Mouse (Mus musculus): Measurements from ENCODE around the gene Ddx60. TPM values are rescaled to one million over a fixed set of nuclear protein-coding genes. Genes with fewer than 3 reads are reported as not detected.
"Not testable (repeated sequence)": the region's sequence is repeated elsewhere in the genome, so short reads cannot be mapped to it uniquely, and the experiment has no call there.

The Ddx60 gene
- polyA plus RNA-seq, 1 experiment from 2014 or later: 0.63 TPM

DNA sequence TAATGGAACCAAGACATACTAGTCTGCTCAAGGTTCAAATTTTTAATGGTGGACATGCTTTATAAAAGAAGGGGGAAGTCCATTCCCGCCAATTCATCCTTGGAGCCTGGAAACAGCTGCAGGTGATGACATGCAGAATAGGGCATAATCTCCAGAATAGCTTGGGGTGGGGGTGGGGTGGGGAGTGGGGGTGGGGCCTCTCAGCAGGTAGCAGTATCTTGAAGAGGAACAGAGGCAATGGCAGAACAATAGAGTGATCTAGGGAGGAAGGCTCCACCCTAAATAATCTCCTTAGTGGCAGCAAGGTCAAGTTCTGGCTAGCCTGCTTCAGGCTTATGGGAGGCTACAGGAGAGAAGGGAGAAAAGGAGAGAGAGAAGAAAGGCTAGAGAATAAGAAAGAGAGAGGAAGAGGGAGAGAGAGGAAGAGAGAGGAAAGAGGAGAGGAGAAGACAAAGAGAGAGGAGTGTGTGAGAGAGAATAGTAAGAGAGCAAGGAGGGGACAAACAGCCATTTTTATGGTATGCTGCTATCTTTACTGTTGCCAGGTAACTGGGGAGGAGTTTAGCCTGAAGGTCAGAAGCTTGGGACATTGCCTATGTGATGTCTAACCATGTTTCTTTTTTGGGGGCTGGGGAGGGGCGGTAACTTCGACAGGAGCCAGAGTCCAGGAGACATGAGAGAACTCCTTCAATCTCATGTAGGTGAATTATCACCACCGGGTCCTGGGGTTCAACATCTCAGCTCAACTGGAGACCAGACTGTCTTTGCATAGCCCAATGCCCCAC, 36.9 kb downstream of the Ddx60 start:
- H3K9me3 ChIP-seq (ENCODE audit: control insufficient read depth, low read length); ATAC-seq (replicated peaks; ENCODE audit: low FRiP score); DNase-seq (ENCODE audit: low spot score); H3K4me1 ChIP-seq (replicated peaks; ENCODE audit: control insufficient read depth, insufficient read depth, low read length); H3K4me3 ChIP-seq (ENCODE audit: low read depth, low read length); H3K9ac ChIP-seq (ENCODE audit: low read depth, low read length); H3K27me3 ChIP-seq (replicated peaks; ENCODE audit: control insufficient read depth, insufficient read depth, low read length); H3K4me2 ChIP-seq; H3K27ac ChIP-seq (ENCODE audit: low read depth, low read length); H3K36me3 ChIP-seq (ENCODE audit: control insufficient read depth, insufficient read depth, low read length): not testable (repeated sequence)
- 66% methylated on average over 4 of the region's 4 CpGs for WGBS

DNA sequence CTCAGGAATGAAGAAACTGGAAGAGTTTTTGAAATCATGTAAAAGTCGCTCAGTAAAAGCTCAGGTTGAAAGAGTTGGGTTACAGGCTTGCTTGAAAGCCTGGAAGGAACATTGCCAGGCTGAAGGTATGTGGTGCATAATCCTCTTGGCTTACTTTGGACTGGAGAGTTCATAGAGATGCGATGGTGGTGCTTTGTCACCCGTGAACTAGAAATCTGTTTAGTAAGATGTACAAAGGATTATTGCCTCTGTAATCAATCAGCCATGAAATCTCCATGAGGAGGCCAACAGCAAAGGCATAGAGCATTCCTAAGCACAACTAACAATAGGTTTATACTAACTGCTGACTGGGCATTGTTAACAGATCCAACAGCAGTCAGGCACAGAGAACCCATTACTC, 41.7 kb downstream of the Ddx60 start:
- H3K9ac ChIP-seq (ENCODE audit: low read depth, low read length): no peak overlapping the region
- H3K36me3 ChIP-seq (ENCODE audit: control insufficient read depth, insufficient read depth, low read length): no peaks in the 10 kb centered on the region
- H3K4me3 ChIP-seq (ENCODE audit: low read depth, low read length): no peak overlapping the region
- H3K27ac ChIP-seq (ENCODE audit: low read depth, low read length): no peak overlapping the region
- ATAC-seq (replicated peaks; ENCODE audit: low FRiP score) (no peak), DNase-seq (ENCODE audit: low spot score) (no peak)
- no peaks in the 10 kb centered on the region for H3K4me1 ChIP-seq (replicated peaks; ENCODE audit: control insufficient read depth, insufficient read depth, low read length)
- no peak overlapping the region for H3K4me2 ChIP-seq
- 84% methylated on average over 3 of the region's 3 CpGs for WGBS
- H3K27me3 ChIP-seq (replicated peaks; ENCODE audit: control insufficient read depth, insufficient read depth, low read length): no peaks in the 10 kb centered on the region
- no peaks in the 10 kb centered on the region for H3K9me3 ChIP-seq (ENCODE audit: control insufficient read depth, low read length)

DNA sequence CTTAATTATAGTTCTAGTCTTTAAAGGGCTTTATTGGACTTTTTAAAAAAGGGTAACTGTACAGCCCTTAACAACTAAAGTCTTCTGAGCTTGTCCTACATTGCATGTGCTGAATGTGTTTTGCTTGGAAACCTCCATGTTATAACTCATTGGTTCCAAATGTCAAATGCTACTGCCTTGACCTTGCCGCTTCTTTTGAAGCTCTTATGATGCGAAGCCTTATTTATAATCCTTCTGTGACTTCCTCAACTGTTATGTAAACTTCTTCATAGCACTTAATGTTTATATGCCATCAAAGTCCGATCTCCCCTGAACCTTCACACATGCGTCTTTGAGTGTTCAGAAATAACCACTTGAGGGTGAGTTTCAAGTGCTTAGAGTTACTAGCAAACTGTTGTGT, 57.1 kb downstream of the Ddx60 start:
- H3K27me3 ChIP-seq (replicated peaks; ENCODE audit: control insufficient read depth, insufficient read depth, low read length): no peaks in the 10 kb centered on the region
- no peaks in the 10 kb centered on the region for H3K9me3 ChIP-seq (ENCODE audit: control insufficient read depth, low read length)
- no peak overlapping the region for H3K4me2 ChIP-seq
- no peak overlapping the region for H3K27ac ChIP-seq (ENCODE audit: low read depth, low read length)
- H3K9ac ChIP-seq (ENCODE audit: low read depth, low read length): no peak overlapping the region
- DNase-seq (ENCODE audit: low spot score) (no peak), ATAC-seq (replicated peaks; ENCODE audit: low FRiP score) (no peak)
- no peaks in the 10 kb centered on the region for H3K36me3 ChIP-seq (ENCODE audit: control insufficient read depth, insufficient read depth, low read length)
- H3K4me1 ChIP-seq (replicated peaks; ENCODE audit: control insufficient read depth, insufficient read depth, low read length): no peaks in the 10 kb centered on the region
- 88% methylated on average over 4 of the region's 4 CpGs for WGBS
- no peak overlapping the region for H3K4me3 ChIP-seq (ENCODE audit: low read depth, low read length)

DNA sequence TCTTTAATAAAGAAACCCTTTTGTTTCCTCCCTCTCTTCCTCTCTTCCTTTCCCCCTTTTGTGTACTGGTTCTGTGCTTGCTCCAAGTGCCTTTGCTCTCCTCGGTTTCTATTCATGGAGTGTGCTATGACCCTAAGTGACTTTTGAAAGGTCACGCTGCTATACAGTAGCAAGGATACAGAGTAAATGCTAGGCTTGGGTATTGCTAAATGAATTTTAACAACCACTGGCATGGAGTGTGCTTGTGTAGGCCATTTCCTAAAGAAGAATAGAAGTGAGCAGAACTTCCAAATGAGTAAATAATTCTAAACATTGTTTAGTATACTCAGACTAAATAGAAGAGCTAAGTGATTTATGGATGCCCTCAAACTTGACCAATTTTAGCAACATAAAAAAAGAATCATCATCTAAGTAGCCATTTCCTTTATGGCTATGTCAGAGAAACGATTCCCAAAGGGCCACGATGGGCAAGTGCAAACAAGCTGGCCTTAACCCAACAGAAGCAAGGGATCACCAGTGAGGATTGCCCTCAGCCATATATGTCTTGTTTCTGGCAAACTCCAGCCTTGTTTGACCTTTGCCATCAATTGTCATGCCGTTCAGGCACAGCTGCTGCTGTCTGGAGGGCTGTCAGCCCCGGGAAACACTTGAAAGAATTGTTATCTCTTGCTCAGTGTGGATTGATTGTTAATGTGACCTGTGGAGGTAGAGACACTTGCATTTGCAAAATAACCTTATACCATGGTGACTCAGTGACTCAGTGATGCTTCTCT, 58.0 kb downstream of the Ddx60 start:
- H3K9ac ChIP-seq (ENCODE audit: low read depth, low read length): no peak overlapping the region
- 51% methylated on average over 6 of the region's 6 CpGs for WGBS

DNA sequence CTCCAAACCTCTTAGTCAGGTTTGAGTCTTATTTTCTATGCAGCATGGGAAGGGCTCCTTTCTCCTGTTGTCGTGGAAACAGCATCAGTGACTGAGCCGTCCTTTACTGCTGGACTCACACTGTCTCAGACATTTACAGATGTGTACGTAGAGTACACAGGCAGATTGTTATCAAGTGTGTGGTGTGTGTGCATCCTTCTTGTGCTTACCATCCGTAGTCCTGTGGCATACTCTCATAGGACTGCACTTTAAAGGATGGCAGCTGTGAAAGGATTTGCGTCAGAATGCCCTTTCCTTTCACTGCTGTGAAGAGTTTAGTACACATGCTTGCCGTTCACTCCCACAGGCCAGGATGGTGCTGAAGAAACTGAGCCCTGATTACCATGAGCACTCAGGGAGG, 61.6 kb downstream of the Ddx60 start:
- Histone ChIP-seq H3K36me3 (ENCODE audit: control insufficient read depth, insufficient read depth, low read length) (no peaks in the 10 kb centered on the region), H3K9ac (ENCODE audit: low read depth, low read length) (no peak overlapping the region), H3K9me3 (ENCODE audit: control insufficient read depth, low read length) (no peaks in the 10 kb centered on the region), H3K27me3 (replicated peaks; ENCODE audit: control insufficient read depth, insufficient read depth, low read length) (no peaks in the 10 kb centered on the region), H3K4me3 (ENCODE audit: low read depth, low read length) (no peak overlapping the region), H3K4me2 (no peak overlapping the region), H3K27ac (ENCODE audit: low read depth, low read length) (no peak overlapping the region), H3K4me1 (replicated peaks; ENCODE audit: control insufficient read depth, insufficient read depth, low read length) (no peaks in the 10 kb centered on the region)
- no peak for ATAC-seq (replicated peaks; ENCODE audit: low FRiP score)
- WGBS: 69% methylated on average over 6 of the region's 6 CpGs
- no peak for DNase-seq (ENCODE audit: low spot score)

More for the DNA sequence above, 58.0 kb downstream of the Ddx60 start:
- no peaks in the 10 kb centered on the region for H3K9me3 ChIP-seq (ENCODE audit: control insufficient read depth, low read length)
- no peak overlapping the region for H3K4me3 ChIP-seq (ENCODE audit: low read depth, low read length)
- H3K4me2 ChIP-seq: no peak overlapping the region
- no peaks in the 10 kb centered on the region for H3K4me1 ChIP-seq (replicated peaks; ENCODE audit: control insufficient read depth, insufficient read depth, low read length)
- H3K36me3 ChIP-seq (ENCODE audit: control insufficient read depth, insufficient read depth, low read length): no peaks in the 10 kb centered on the region
- ATAC-seq (replicated peaks; ENCODE audit: low FRiP score): no peak
- no peak for DNase-seq (ENCODE audit: low spot score)
- H3K27ac ChIP-seq (ENCODE audit: low read depth, low read length): no peak overlapping the region
- H3K27me3 ChIP-seq (replicated peaks; ENCODE audit: control insufficient read depth, insufficient read depth, low read length): no peaks in the 10 kb centered on the region

DNA sequence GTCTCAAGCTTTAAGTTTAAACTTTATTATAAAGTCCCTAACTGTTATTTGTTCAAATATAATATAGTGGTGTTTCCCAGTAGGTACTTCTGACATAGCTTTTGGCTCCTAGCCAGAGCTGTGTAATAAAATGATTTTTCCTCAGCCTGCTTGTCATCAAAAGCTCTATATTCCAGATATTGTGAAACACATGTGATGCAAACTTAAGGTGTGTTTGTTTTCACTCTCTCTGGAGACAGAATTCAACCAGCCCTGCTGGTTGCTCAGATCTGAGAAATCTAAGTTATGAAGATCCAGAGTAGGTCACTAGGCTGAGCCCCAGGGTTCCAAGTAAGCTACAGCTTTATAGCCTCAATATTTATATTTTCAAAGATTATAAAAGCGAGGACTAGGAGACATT, 64.9 kb downstream of the Ddx60 start:
- Histone ChIP-seq H3K36me3 (ENCODE audit: control insufficient read depth, insufficient read depth, low read length) (no peaks in the 10 kb centered on the region), H3K4me2 (no peak overlapping the region), H3K9me3 (ENCODE audit: control insufficient read depth, low read length) (no peaks in the 10 kb centered on the region), H3K27me3 (replicated peaks; ENCODE audit: control insufficient read depth, insufficient read depth, low read length) (no peaks in the 10 kb centered on the region), H3K4me3 (ENCODE audit: low read depth, low read length) (no peak overlapping the region), H3K4me1 (replicated peaks; ENCODE audit: control insufficient read depth, insufficient read depth, low read length) (no peaks in the 10 kb centered on the region), H3K27ac (ENCODE audit: low read depth, low read length) (no peak overlapping the region), H3K9ac (ENCODE audit: low read depth, low read length) (no peak overlapping the region)
- WGBS: 77% methylated on average over 1 of the region's 1 CpGs
- DNase-seq (ENCODE audit: low spot score): no peak
- ATAC-seq (replicated peaks; ENCODE audit: low FRiP score): no peak

DNA sequence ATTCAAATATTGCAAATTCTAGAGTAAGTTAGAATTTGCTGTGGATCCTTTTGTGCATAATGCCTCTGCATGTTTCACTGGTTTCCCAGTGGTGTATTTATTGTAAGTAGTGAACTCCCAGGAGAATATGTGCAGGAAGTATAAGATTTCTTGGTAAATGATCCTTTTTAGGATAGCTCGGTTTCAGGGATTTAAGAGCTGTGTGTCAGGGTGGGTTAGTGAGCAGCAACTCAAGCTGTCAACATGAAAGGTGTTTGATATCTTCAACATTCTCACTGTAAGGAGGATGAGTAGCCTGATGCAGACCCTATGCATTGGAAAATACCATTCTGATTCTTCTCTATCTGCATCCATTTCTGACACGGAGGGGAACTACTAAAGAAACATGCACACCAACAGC, 69.2 kb downstream of the Ddx60 start:
- Histone ChIP-seq H3K27me3 (replicated peaks; ENCODE audit: control insufficient read depth, insufficient read depth, low read length) (no peaks in the 10 kb centered on the region), H3K4me3 (ENCODE audit: low read depth, low read length) (no peak overlapping the region), H3K27ac (ENCODE audit: low read depth, low read length) (no peak overlapping the region), H3K4me1 (replicated peaks; ENCODE audit: control insufficient read depth, insufficient read depth, low read length) (no peaks in the 10 kb centered on the region), H3K36me3 (ENCODE audit: control insufficient read depth, insufficient read depth, low read length) (no peaks in the 10 kb centered on the region), H3K9me3 (ENCODE audit: control insufficient read depth, low read length) (no peaks in the 10 kb centered on the region), H3K9ac (ENCODE audit: low read depth, low read length) (no peak overlapping the region), H3K4me2 (no peak overlapping the region)
- ATAC-seq (replicated peaks; ENCODE audit: low FRiP score) (no peak), DNase-seq (ENCODE audit: low spot score) (no peak)
- WGBS: 77% methylated on average over 2 of the region's 2 CpGs

DNA sequence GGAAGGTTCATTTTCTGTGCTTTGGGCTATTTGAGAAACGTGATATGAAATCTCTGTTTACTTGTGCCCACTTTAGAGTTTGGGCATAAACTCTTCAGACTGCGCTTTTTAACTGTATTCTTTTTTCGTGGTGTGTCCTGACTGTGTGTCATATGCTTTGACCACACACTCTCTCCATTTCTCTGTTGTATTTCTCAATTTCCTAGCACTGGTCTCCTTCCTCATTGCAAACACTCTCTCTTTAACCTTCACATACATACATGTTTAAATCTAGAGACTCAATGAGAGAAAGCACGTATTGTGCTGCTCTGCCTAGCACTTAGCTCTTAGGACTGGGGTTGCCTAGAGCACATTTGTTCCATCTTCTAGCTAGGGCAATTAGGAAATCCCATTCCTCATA, 86.3 kb downstream of the Ddx60 start:
- H3K27me3 ChIP-seq (replicated peaks; ENCODE audit: control insufficient read depth, insufficient read depth, low read length): no peaks in the 10 kb centered on the region
- ATAC-seq (replicated peaks; ENCODE audit: low FRiP score) (no peak), DNase-seq (ENCODE audit: low spot score) (no peak)
- WGBS: 79% methylated on average over 4 of the region's 4 CpGs
- H3K4me1 ChIP-seq (replicated peaks; ENCODE audit: control insufficient read depth, insufficient read depth, low read length): no peaks in the 10 kb centered on the region
- H3K27ac ChIP-seq (ENCODE audit: low read depth, low read length): no peak overlapping the region
- H3K9me3 ChIP-seq (ENCODE audit: control insufficient read depth, low read length): no peaks in the 10 kb centered on the region
- no peaks in the 10 kb centered on the region for H3K36me3 ChIP-seq (ENCODE audit: control insufficient read depth, insufficient read depth, low read length)
- no peak overlapping the region for H3K4me3 ChIP-seq (ENCODE audit: low read depth, low read length)
- H3K4me2 ChIP-seq: no peak overlapping the region
- no peak overlapping the region for H3K9ac ChIP-seq (ENCODE audit: low read depth, low read length)

DNA sequence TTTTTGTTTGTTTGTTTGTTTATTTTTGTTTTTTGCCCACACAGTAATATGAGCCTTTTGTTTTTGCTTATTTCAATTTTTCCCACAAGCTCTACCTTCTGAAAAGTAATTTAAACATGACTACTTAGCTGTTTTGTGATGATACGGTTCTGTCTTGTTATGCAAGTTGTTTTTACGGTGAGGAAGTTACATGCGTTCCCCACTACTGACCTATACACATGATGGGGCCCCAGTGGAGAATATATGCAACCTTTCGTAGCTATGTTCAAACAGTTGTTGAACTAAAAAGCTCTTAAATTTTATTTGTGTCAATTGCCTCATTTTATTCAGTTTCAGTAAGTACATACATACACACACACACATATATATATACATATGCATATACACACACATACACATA, 86.7 kb downstream of the Ddx60 start:
- Histone ChIP-seq H3K27ac (ENCODE audit: low read depth, low read length) (no peak overlapping the region), H3K27me3 (replicated peaks; ENCODE audit: control insufficient read depth, insufficient read depth, low read length) (no peaks in the 10 kb centered on the region), H3K4me3 (ENCODE audit: low read depth, low read length) (no peak overlapping the region), H3K36me3 (ENCODE audit: control insufficient read depth, insufficient read depth, low read length) (no peaks in the 10 kb centered on the region), H3K4me2 (no peak overlapping the region), H3K4me1 (replicated peaks; ENCODE audit: control insufficient read depth, insufficient read depth, low read length) (no peaks in the 10 kb centered on the region), H3K9me3 (ENCODE audit: control insufficient read depth, low read length) (no peaks in the 10 kb centered on the region), H3K9ac (ENCODE audit: low read depth, low read length) (no peak overlapping the region)
- DNase-seq (ENCODE audit: low spot score) (no peak), ATAC-seq (replicated peaks; ENCODE audit: low FRiP score) (no peak)
- 86% methylated on average over 4 of the region's 4 CpGs for WGBS

All from liver, embryonic 11.5 days (tissue).